ENCODE assay signal across 31 mouse cellular contexts in the genomic region with DNA sequence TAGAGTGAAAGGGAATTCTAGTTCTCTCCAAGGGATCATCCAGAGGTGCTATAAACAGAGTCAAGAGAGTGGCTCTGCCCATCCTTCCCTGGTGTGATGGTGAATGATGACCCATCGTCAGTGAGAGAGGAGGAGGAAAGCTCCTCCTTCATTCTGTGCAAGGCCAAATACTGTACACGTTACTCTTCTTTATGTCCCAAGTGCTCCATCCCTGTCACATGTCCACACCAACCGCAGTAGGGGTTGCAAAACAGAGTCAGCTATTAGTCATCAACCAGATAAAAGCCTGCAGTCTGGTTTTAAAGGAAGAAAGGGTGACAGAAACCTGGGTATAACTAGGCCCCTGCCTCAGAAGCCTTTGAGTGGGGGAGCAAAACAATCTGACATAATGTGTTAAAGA.
DNase-seq lines count a peak whose midpoint lies in the region; ATAC-seq and TF ChIP-seq lines count a peak whose summit lies in the region.
"Had no signal": no experiment of that assay in that cellular context is flagged by ENCODE, and none has a peak within 500 bp of the region (broad histone marks: within the 10 kb centered on the region; RNA-seq: fewer than 3 reads in every experiment).

No protein-coding gene starts in this region.

- no peak overlapping the region for H3K4me3 ChIP-seq in hindbrain, postnatal 0 days (ENCODE audit: low read length)
- H3K4me3 ChIP-seq in thymus, adult 2 months (ENCODE audit: control insufficient read depth, insufficient read depth, low read length): no peak overlapping the region
- H3K4me3 ChIP-seq: erythroblast, embryonic 14.5 days; hindbrain, embryonic 10.5 days; hindbrain, embryonic 15.5 days; kidney, embryonic 15.5 days; layer of hippocampus, adult 2 months; left cerebral cortex, adult 2 months; midbrain, embryonic 12.5 days; neural tube, embryonic 13.5 days; stomach, embryonic 15.5 days had no signal

- DNase-seq in adrenal gland, adult 2 months: peak; percentile 77
- DNase-seq in adrenal gland, postnatal 25 days: no peak
- peak; percentile 46 for DNase-seq in NIH3T3 (ENCODE audit: low read depth)
- no peak for DNase-seq in kidney, postnatal 36 days
- DNase-seq in hindbrain, postnatal 0 days (ENCODE audit: low spot score): no peak
- no peak for DNase-seq in thymus, adult 2 months
- DNase-seq: B cell, adult 2 months; cerebellum, adult 2 months; cerebellum, postnatal 14 days; forebrain, postnatal 0 days; gastrocnemius, postnatal 10 days; heart, postnatal 14 days; kidney, adult 18-20 months; left cerebral cortex, postnatal 4 days; liver; lung, adult 2 months; lung, postnatal 14 days; thymus, postnatal 14 days had no signal

- no peaks in the 10 kb centered on the region for H3K36me3 ChIP-seq in hindbrain, postnatal 0 days (ENCODE audit: insufficient read depth, low read length)
- H3K36me3 ChIP-seq in thymus, adult 2 months (ENCODE audit: control insufficient read depth, insufficient read depth, low read length): no peaks in the 10 kb centered on the region
- H3K36me3 ChIP-seq: hindbrain, embryonic 10.5 days; hindbrain, embryonic 15.5 days; kidney, embryonic 15.5 days; midbrain, embryonic 12.5 days; neural tube, embryonic 13.5 days; stomach, embryonic 15.5 days had no signal

- TF ChIP-seq CTCF in hindbrain, postnatal 0 days (IDR thresholded peaks at IDR 0.05; ENCODE audit: low read depth): no peak
- TF ChIP-seq CTCF in thymus, adult 2 months (IDR thresholded peaks at IDR 0.05; ENCODE audit: borderline replicate concordance, control insufficient read depth, extremely low read depth, insufficient read depth, low read length, poor library complexity): no peak

- H3K4me1 ChIP-seq in hindbrain, postnatal 0 days (ENCODE audit: insufficient read depth, low read length): no peaks in the 10 kb centered on the region
- no peaks in the 10 kb centered on the region for H3K4me1 ChIP-seq in thymus, adult 2 months (replicated peaks; ENCODE audit: control insufficient read depth, insufficient read depth, low read length)
- H3K4me1 ChIP-seq: neural tube, embryonic 13.5 days; stomach, embryonic 15.5 days had no signal

- WGBS in hindbrain, postnatal 0 days: 81% methylated on average over 3 of the region's 3 CpGs
- 88% methylated on average over 3 of the region's 3 CpGs for WGBS in thymus, adult 2 months

- TF ChIP-seq POLR2A in thymus, adult 2 months (IDR thresholded peaks at IDR 0.05; ENCODE audit: control insufficient read depth, extremely low read depth, insufficient read depth, low read length, poor library complexity): no peak

- no peak overlapping the region for H3K27ac ChIP-seq in hindbrain, postnatal 0 days
- H3K27ac ChIP-seq in thymus, adult 2 months (ENCODE audit: control insufficient read depth, insufficient read depth, low read length): no peak overlapping the region
- H3K27ac ChIP-seq: hindbrain, embryonic 10.5 days; hindbrain, embryonic 15.5 days; kidney, embryonic 15.5 days; layer of hippocampus, adult 2 months; left cerebral cortex, adult 2 months; liver, embryonic 14.5 days; midbrain, embryonic 12.5 days; neural tube, embryonic 13.5 days; stomach, embryonic 15.5 days had no signal

- H3K4me2 ChIP-seq in hindbrain, postnatal 0 days (ENCODE audit: low read depth, low read length): no peak overlapping the region
- H3K4me2 ChIP-seq: hindbrain, embryonic 15.5 days; kidney, embryonic 15.5 days; midbrain, embryonic 12.5 days; neural tube, embryonic 13.5 days; stomach, embryonic 15.5 days had no signal

- peak; percentile 98 for ATAC-seq in granulocyte monocyte progenitor cell, adult 5-6 weeks (replicated peaks; ENCODE audit: poor library complexity, severe bottlenecking)
- no peak for ATAC-seq in hindbrain, postnatal 0 days
- ATAC-seq: forebrain, postnatal 0 days; Patski had no signal

- H3K9ac ChIP-seq in hindbrain, postnatal 0 days (replicated peaks; ENCODE audit: low read length): no peak overlapping the region
- H3K9ac ChIP-seq: forebrain, postnatal 0 days; hindbrain, embryonic 15.5 days; kidney, embryonic 15.5 days; liver, embryonic 14.5 days; midbrain, embryonic 12.5 days; neural tube, embryonic 13.5 days; stomach, embryonic 15.5 days had no signal

- H3K9me3 ChIP-seq in hindbrain, postnatal 0 days (ENCODE audit: low read length): no peaks in the 10 kb centered on the region
- H3K9me3 ChIP-seq: hindbrain, embryonic 15.5 days; kidney, embryonic 15.5 days; neural tube, embryonic 13.5 days; stomach, embryonic 15.5 days had no signal

- H3K27me3 ChIP-seq in hindbrain, postnatal 0 days (ENCODE audit: insufficient read depth, low read length): no peaks in the 10 kb centered on the region
- no peaks in the 10 kb centered on the region for H3K27me3 ChIP-seq in thymus, adult 2 months (ENCODE audit: control insufficient read depth, insufficient read depth, low read length)
- H3K27me3 ChIP-seq: CH12.LX; hindbrain, embryonic 15.5 days; kidney, embryonic 15.5 days; midbrain, embryonic 12.5 days; neural tube, embryonic 13.5 days; Patski; stomach, embryonic 15.5 days had no signal

Comparison
In these comparisons a context has a peak if more than half of its experiments do, and no peak if none do; other contexts are left out.
1. DNase-seq: peak in adrenal gland, adult 2 months (single experiment) and NIH3T3 (single experiment); none in adrenal gland, postnatal 25 days (single experiment), kidney, postnatal 36 days (0 of 2), hindbrain, postnatal 0 days (single experiment) and thymus, adult 2 months (single experiment).